Mouse (Mus musculus): ENCODE measurements around the gene Grid1.

- TF ChIP-seq CTCF (IDR thresholded peaks at IDR 0.05; ENCODE audit: extremely low read depth, insufficient read depth, low read length), result no peak
- TF ChIP-seq POLR2A (IDR thresholded peaks at IDR 0.05; ENCODE audit: extremely low read depth, insufficient read depth, low read length), result no peak
These were observed 64.3 kb downstream of the Grid1 start for GRCm38 (mm10) chr14:34884194-34884593.

All from cortical plate, adult 2 months (tissue).